Mouse (Mus musculus): ENCODE results near the gene Capn10. TPM values are rescaled to one million over a fixed set of nuclear protein-coding genes. Genes with fewer than 3 reads are reported as not detected.

Gene Capn10
- 11.7 TPM for polyA plus RNA-seq (2017; shearing (Covaris generic))

DNA sequence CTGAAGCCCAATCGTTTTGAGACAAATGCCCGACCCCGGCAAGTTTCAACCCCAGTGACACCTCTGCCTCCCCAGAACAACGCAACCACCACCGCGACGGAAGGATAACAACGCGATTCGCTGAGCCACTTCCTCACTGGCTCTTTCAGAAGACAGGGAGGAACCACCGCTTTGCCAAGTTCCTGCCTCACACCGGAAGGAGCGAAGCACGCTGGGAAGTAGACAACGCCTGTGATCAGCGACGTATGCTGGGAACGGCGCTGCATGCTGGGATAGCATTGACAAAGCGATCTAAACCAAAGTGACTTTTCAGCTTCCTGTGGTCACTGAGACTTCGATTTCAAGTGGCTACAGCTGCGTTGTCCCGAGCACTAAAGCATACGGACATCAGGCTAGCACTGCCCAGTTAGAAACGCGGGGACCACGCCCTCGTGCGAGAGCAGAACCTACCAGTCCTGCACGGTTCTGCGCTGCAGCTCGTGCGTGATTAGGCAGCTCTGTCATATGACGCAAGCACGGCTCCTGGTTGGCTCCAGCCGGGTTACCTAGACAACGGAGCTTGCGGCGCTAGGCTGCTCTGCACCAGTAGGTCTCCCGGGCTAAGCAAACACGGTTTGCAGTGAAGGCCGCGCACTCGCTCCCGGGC lies at the start of gene Capn10:
Gene Capn10, plus strand, starts transcription at position 195 of the 646 bp plus-strand sequence.

DNA sequence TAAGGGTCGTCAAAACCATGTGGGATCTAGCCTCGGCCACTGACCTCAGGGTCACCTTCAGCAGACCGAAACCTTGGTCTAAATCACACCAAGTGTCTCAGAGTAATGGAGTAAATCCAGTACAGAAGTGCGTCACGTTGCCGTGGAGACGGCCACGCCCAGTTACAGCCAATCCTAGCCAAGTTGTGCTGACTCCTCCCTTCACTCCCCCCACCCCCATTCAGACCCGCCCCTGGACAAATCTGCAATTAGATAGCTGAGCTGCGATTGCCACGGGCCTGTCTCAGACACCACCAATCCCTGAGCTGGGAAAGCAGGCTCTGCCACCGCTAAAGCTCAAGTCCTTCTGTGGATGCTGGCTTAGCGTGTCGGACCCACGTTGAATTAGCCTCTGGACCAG lies 31.4 kb upstream of the Capn10 start, which contains the start of gene Ankmy1:
Gene Ankmy1, minus strand, starts transcription at position 121 of the 400 bp plus-strand sequence.

DNA sequence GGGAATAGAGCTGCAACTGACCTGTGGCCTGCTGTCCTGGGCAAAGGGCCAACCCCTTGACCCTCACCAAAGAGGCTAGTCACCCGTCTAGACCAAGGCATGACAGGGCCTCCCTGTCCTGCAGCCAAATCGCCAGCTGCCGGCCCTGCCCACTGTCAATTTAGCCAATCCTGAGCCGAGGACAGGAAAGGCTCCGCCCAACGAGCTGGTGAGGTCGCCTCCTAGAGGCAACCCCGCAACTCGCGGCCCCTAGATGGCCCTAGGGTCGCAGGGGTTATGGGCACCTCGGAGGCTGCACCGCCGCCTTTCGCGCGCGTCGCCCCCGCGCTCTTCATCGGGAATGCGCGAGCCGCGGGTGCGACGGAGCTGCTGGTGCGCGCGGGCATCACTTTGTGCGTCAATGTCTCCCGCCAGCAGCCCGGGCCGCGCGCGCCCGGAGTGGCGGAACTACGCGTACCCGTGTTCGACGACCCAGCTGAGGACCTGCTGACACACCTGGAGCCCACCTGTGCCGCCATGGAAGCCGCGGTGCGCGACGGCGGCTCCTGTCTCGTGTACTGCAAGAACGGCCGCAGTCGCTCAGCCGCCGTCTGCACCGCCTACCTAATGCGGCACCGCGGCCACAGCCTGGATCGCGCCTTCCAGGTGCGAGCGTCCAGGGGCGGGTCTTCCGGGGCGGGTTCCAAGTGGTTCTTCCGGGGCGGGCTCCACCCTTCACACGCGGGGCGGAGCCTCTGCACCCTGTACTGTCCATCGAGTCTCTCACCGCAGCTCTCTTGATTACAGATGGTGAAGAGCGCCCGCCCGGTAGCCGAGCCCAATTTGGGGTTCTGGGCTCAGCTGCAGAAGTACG lies 27.2 kb upstream of the Capn10 start, which contains the start of gene Dusp28:
Gene Dusp28, plus strand, starts transcription at position 203 of the 853 bp plus-strand sequence.

DNA sequence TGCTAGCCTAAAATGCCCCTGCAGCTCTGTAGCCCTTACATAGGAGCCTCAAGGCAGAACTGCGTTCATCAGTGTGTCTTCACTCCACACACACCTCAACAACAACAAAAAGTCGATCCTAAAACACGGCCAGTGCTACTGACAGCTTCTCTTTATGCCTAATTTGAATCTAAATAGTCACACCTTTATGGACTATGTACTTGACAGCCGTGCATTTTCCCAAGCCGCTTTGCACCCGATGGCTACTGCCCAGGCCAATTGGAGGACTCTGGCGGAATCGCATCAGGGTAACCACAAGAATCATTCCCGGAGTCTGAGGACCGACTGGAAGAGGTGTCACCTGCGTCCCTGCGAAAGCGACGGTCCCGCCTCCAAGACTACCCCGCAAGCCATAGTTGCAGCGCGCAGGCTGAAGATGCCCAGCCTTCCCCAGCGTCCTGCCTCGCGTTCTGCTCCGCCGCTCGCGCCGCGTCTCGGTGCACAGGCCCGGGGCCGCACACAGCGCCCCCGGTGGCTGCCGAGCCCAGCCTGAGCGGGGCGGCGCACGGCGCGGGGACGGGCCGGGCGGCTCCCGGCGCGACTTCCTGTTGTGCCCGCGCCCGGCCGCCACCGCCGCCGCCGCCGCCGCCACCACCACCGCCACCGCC lies 23.8 kb upstream of the Capn10 start, which contains the start of gene Rnpepl1:
Gene Rnpepl1, plus strand, starts transcription at position 545 of the 647 bp plus-strand sequence.

DNA sequence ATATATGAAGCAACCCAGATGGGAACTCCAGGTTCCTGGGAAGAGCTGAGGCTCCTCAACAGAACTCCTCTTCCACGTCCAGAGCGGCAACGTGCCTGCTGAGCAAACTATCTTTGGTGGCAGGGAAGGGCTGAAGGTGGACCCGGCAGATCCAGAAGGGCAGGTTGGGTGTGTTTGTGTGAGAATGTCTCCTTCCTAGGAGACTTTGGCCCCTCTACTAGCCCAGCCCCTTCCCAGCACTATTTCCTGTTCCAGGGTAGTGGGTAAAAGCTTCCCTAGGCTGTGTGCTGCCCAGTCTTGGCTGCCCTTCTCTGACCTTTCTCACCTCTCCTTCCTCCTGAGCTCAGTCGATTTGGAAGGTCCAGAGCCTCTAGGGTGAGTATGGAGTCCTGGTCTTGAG lies 16.4 kb downstream of the Capn10 start, which contains the start of gene Gpr35:
Gene Gpr35, plus strand, starts transcription at position 259 of the 400 bp plus-strand sequence.

Other genes starting within 250 kb of the Capn10 start
- 1.0 TPM for gene Gpc1, start 102.7 kb upstream of the Capn10 start, polyA plus RNA-seq (2017; shearing (Covaris generic))
- gene Ankmy1, start 31.5 kb upstream of the Capn10 start, polyA plus RNA-seq (2017; shearing (Covaris generic)), result 0.66 TPM
- gene Dusp28, start 27.4 kb upstream of the Capn10 start, polyA plus RNA-seq (2017; shearing (Covaris generic)), result 4.3 TPM
- 12.8 TPM for gene Rnpepl1, start 23.6 kb upstream of the Capn10 start, polyA plus RNA-seq (2017; shearing (Covaris generic))
- 0.99 TPM for gene Gpr35, start 16.5 kb downstream of the Capn10 start, polyA plus RNA-seq (2017; shearing (Covaris generic))
- not detected for gene Aqp12, start 72.0 kb downstream of the Capn10 start, polyA plus RNA-seq (2017; shearing (Covaris generic))
- gene Kif1a, start 167.6 kb downstream of the Capn10 start, polyA plus RNA-seq (2017; shearing (Covaris generic)), result not detected
- not detected for gene Agxt, start 200.9 kb downstream of the Capn10 start, polyA plus RNA-seq (2017; shearing (Covaris generic))
- gene 2310007B03Rik, start 226.6 kb downstream of the Capn10 start, polyA plus RNA-seq (2017; shearing (Covaris generic)), result not detected
- gene Crocc2, start 234.3 kb downstream of the Capn10 start, polyA plus RNA-seq (2017; shearing (Covaris generic)), result not detected